Mouse (Mus musculus): Measurements from ENCODE around the gene H2al1j.
"Not testable (repeated sequence)": the region's sequence is repeated elsewhere in the genome, so short reads cannot be mapped to it uniquely, and the experiment has no call there.

DNA sequence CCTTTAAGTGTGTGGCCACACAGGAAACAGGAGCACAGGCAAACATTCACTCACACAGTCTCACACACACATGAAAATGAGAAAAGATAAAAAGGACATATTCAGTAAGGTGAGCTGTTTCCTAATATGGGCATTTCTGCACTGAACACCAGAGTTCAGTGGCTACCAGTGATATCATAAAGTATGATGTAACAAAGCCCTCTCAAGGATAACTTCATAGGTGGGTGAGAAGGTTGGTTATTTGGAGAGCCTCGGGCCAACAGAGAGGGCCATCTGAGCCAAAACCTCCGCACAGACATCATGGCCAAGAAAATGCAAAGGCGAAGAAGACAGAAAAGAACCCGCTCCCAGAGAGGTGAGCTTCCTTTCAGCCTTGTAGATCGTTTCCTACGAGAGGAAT, 12.8 kb upstream of the H2al1j start, which contains the start of gene H2al1f:
- TF ChIP-seq CTCF (IDR thresholded peaks at IDR 0.05; ENCODE audit: insufficient read depth, low read length); POLR2A (IDR thresholded peaks at IDR 0.05; ENCODE audit: borderline replicate concordance, extremely low read depth, low read depth, low read length): not testable (repeated sequence)
